Mouse (Mus musculus): ENCODE measurements at regions not wholly inside any gene's neighbourhood (a gene's known extent, or its start where the extent isn't known, plus 50 kb on each side); places are given as distances from the start of the nearest gene placed in this dataset.

DNA sequence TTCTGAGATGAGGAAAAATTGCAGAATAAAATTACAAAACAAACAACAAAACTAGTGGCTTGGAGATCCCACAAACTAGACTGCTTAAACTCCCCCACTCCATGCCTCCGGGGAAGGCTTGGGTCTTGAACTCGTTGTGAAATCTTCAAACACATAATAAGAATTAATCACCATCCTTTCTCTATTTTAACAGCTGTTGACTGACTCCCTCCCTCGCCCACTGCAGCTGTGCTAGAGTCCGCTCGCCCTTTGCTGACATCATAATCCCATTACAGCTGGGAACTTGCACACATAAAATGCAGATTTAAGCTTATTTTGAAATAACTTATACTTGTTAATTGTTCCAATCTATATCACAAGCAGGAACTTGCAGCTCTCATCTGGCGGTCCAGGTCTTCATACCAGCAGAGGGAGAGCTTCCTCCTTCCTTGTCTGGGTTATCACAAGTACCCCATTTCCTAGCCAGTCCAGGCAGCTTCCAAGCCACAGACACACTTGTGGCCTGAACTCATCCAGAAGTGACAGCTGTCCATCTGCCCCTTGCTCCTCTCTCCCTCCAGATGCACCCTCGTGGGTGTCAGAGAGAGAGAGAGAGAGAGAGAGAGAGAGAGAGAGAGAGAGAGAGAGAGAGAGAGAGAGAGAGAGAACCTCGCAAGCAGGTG, 332.9 kb upstream of the Mki67 start:
- no peak for DNase-seq (ENCODE audit: low spot score)

DNA sequence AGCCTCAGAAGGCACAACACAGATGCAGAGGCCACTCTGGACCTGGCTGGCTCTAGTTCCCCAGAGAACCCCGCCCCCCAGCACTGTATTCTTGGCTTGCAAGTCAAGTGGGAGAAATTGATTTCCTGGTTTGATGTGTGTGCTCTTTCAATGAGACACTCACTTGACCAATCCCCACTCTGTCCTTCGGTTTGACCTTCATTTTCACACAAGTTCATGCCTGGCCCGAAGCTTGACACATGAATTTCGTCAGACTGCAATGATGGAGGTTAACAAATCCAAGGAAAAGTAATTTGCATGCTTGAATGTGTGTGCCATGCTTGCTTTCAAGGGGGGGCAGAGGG, 333.4 kb upstream of the Mki67 start:
- DNase-seq (ENCODE audit: low spot score) = no peak

DNA sequence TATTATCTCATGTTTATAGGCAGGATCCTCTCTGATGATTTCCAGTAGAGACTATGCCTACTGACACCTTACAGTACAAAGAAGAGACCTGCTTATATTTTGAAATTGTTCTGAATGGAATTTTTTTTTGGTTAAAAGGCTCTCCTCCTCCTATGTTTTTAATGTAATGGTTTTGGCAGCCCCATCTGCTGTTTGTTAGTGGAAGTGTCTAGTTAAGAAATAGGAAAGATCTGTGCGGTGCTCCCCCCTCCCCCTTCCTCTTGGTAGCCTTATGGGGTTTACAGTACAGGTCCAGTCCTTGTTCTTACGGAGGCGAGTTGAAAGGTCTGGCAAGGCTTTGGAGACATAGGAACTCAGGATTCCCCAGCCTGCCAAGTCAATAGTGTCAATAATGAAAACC, 334.0 kb upstream of the Mki67 start:
- DNase-seq (ENCODE audit: low spot score) = peak; percentile 14

DNA sequence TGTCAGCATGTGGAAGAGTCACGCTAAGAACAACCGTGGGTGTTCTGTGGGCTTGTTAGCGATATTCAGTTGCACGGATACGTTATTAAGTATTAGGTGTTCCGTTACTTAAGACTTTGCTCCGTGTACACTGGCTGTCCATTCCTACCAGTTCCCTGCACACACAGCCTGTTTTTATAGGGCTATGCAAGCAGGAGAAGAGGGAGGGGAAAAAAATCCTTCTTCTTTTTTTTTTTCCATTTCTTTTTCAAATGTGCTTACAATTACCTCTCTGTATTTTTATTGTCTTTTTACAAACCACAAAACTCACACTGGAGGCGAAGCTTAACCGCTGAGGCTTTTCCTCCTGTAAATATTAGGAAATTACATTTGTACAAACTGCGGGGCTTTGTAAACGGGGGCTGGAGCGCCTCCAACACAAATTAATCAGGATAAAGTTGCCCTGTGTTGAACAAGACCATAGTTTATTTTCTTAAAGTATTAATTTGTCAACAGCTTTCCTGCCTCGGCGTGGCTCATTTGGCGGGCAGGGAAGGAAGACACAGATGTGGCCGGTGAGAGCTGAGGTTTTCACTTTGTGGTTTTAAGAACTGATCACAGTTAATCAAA, 340.8 kb upstream of the Mki67 start:
- DNase-seq (ENCODE audit: low spot score) = no peak

DNA sequence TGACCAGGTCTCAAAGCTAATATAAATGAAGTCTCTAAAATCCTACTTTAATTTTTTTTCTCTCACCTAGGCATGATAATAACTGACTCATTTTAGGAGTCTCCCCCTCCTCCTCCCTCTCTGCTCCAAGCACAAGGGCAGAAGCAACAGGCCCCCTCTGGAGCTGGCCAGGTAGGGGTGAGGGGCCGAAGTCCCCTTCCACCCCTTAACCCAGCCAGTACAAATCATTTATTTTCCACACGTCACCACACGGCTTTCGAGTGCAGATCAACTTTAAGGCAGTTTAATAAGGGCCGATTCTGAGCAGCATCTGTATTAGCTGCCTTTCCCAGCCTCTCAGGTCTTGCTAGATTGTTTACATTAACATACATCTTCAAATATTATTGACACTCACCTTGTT, 342.2 kb upstream of the Mki67 start:
- DNase-seq (ENCODE audit: low spot score) = no peak

DNA sequence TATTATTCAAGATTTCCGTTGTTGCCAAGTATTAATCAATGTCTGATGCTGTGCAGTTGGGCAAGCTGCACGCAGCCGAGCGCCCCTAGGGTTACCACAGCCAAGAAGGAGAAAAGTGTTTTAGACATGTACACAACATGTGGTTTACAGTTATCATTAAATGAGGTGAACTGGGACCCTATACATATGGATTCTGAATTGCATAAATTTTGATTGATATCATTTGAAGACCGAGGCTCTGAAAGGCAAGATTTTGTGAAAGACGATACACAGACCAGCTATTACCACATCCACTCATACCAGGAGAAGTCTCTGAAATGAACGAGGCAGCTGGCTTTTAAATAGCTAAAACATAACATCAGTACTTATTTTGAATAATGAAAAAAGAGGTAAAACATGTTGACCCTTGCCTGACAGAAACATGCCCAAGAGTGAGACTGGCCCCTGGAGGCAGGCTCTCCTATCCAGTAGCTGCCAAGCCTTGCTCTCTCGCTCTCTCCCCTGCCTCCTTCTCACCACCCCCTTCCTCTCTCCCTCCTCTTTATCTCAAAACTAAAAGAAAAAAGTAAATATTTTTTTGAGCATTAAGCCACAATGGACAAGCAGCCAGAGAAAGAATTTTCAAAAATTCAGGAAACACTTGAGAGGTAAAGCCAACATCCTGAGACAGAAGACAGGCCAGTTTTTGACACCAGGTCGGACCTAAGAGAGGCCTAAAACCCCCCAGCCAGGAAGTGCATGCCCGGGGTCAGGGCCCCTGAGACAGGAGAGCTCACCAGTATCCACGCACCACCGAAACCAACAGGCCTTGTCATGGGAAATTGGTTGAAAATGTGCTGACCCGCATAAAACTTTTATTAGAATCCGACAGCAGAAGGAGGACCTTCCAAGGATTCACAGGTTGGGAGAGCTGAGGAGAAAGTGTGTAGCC, 342.9 kb upstream of the Mki67 start:
- no peak for DNase-seq (ENCODE audit: low spot score)

DNA sequence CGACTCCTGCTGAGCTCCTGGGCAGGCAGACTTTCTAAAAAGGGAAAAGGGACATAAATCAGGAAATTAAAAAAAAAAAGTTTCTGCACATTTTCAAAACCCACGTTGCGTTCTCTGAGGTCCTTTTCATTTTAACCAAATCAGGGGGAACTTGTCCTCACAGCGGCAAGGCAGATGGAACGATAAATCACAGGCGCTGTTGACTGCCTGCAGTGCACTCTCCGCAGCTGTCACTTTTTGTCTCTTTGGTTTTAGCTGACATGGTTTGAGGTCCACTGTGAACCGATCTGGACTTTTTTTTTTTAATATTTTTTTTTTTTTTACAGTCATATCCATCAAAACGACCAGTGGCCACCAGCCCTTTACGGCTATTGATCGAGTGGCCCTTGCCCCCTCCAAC, 343.7 kb upstream of the Mki67 start:
- DNase-seq (ENCODE audit: low spot score) = no peak

DNA sequence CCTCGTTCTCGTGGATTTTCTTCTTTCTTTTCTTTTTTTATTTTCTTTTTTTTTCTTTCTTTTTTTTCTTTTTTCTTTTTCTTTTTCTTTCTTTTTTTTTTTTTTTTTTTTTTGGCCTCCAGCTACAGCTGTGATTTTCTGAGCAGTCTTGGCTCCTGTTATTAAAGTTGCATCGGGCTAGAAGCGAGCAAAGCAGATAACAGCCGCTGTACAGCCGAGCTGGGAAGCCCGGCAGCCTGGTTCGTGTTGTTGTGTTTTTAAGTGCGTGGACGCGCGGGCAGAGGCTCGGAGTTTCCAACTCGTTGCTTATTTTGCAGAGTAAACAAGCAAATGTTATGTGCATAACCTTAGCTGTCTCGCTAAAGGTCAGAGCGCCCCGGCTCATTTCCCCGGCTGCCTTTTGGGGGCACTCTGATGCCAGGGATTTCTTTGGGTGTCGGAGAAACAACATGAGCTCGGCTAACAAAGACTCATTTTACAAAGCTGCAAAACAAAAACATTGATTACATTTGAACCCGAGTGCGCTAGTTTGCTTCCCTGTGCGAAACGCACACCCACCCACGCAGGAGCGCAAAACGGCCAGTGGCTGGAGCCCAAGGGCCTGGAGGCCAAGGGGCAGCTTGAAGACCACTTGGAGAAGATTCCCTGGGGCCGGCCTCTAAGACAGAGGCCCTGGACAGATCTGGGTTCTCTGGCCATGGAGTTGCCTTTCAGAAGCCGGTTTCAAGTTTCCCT, 344.3 kb upstream of the Mki67 start:
- DNase-seq (ENCODE audit: low spot score) = peak; percentile 67

DNA sequence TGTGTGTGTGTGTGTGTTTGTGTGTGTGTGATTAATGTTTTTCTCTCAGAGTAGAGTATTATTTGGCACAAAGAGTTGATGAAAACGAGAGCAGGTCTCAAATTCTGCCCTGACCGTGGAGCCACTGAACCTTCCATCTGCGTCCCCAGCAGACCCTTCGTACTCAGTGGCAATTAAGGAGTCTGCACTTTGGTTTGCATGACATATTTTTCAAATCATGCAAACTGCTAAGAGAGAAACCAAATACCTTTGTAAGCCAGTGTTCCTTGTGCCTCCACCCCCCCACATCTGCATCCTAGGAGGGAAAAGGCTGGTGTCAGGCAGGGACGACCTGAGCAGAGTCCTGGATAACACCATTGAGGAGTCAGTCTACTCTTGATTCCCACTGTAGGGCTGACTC, 346.5 kb upstream of the Mki67 start:
- no peak for DNase-seq (ENCODE audit: low spot score)

DNA sequence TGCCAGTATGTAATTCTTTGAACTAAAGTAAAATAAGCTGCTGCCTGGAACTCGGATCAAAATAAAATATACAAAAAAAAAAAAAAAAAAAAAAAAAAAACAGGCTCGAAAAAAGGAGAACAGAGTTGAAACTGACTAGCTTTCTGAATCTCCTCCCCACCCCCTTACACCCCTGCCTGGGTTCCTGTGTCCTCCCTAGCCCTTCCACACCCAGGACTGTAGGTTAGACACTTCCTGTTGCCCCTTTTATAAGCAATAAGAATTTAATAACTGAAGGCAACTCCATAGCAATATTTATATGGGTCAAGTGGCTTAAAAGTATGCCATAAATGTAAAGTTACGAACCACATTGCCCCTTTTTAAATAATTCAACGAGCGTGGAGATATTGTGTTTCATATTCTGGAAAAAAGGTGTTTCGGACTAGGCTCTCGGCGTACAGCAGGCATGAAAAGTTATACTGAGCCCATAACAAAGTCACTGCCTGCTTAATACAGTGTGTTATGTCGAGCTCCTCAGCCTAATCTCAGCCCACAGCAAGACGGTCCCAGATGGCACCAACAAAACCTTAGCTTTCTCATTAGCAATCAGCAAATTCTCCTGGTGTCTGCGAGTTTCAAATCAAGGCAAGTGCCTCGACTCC, 349.0 kb upstream of the Mki67 start:
- no peak for DNase-seq (ENCODE audit: low spot score)

DNA sequence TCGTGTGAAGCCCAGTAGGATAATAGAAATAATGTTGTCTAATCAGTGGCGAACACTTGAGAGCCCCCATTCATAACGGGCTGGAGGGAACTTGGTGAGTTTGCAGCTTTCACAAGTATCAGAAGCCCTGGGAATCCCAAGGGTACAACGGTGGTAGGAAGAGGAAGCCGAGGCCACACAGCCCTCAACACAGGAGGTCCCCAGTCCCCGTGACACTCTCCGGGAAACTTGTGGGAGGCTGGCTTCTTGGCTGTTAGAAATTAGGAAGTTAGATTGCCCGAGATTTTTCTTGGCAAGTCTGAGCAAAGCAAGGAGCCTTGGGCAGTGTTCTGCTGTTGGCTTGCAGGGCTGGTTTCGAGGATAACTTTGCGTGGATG, 349.5 kb upstream of the Mki67 start:
- no peak for DNase-seq (ENCODE audit: low spot score)

DNA sequence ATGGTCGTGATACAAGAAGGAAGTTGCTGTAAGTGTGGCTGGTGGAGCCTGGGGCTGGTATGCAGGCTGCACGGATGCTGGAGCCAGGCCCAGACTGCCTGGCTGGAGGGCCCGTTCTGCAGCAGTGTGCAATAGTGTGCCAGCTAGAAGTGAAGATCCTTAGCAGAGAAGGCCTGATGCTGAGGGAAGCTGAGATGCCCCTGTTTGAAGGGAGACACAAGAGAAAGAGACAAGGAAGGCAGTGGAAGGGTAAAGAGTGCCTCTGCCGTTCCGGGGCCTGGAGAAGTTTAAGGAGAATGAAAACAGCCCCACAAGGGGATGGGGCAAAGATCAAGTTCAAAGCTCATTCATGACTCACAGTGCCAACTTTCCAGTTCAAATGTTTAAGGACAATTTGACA, 354.7 kb upstream of the Mki67 start:
- peak; percentile 18 for DNase-seq (ENCODE audit: low spot score)

DNA sequence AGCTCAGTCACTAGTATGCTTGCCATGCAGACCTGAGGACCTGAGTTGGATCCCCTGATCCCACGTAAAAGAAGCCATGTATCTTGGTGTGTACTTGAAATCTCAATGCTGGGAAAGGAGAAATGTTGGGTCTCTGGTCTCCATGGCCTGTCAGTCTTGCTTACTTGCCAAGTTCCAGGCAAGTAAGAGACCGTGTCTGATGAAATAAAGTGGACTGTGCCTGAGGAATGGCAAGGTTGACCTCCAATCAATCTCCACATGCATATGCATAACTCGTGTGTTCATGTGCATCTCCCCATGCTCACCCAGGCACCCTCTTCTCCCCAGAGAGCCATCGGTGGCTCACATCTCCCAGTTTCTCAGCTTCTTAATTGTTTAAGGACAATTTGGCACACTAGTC, 355.2 kb upstream of the Mki67 start:
- DNase-seq (ENCODE audit: low spot score) = no peak

DNA sequence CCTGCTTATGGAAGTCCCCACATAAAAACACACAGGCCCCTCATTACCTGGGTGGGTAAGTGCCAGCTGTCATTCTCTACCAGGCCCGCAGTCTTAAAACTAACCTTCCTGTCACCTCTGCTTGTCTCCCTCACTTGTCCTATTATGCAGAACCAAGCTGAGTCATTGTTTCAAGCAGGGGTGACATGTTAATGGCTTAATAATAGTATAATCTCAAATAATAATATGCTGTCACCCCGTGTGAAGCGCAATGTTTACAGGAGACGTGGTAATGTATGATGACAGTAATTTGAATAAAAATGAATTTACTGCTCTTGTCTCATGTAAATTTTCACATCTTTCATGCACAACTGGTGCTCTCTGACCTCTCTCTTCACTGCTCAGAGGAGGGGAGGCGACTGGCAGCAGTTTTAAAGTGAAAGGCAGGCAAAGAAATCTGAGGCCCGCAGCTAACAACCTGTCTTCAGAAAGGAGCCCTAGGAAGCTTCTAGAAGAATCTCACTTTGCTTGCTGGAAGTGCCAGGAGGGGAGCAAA, 357.2 kb upstream of the Mki67 start:
- DNase-seq (ENCODE audit: low spot score) = no peak

DNA sequence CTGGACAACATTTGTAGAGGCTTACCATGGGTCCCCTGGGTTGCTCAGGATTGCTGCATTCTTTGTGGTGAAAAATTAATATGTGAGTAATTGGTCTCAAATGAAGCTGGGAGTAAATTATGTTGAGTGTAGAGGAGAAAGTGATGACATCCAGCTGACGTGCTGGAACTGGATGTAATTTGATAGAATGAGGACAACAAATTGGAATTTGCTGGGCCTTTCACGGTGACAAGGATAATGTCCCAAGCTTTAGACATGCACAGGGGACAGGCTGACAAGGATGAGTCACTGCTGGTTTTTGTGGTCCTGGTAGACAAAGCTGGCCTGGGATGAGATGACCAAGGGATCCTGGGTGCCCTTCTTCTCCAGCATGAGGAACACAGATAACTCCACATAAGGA, 357.9 kb upstream of the Mki67 start:
- no peak for DNase-seq (ENCODE audit: low spot score)

DNA sequence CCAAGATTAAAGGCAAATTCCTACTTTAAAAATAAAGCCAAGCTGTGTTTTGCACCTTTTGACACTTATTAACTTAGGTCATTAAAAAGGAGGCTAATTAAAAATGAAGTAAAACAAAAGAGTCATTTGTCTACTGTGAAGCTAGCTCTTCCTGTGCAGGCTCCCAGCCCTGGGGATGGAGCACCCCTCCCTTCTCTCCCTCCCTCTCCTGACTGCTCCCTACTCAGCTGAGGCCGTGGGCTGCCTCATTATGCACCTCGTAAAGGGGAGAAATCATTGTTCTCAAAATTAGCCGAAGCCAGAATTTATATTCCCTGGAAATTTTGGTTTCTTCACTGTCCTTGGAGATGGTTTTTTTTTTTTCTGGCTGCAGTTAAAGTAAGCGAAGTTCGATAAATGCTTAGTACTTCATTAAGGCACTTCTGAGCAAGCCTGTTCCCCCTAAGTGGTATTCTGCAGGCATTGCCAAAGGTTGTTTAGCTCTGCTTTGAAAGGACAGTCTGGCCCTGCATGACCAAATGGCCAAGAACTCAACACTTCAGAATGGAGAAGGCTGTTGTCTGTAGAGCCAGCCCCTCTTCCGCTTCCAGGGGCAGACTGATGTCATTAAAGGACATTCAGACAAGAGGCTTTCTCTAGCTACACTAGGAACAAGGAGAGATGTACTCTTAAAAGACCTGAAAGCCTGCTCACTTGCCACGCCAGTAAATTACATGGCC, 365.5 kb upstream of the Mki67 start:
- no peak for DNase-seq (ENCODE audit: low spot score)

DNA sequence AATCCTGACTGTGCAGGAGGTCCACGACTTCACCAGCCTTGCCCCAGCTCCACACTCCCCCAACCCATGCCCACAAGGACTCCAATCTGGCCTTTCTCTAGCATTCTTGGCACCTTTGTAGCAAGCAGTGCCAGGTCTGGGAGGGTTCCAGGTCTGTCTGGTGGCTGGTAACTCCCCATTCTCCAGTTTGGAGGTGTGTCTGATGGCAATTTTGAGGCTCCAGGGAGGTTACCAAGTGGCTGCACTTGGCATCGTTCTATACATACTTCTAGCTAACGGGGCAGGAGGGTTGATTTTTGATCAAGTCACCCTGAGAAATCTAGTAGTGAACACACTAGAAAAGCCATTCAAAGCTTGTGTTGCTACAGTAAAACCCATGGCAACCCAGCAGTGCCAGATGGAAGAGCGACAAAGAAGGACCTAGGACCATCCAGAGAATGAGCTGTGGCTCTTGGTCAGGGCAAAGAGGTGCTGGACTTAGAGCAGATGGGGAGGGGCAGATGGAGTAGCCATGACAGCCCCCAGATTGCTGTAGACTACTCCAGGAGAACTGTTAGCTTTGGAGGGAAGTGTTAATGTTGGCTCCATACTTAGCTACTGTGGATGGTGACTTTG, 366.2 kb upstream of the Mki67 start:
- DNase-seq (ENCODE audit: low spot score) = peak; percentile 36

DNA sequence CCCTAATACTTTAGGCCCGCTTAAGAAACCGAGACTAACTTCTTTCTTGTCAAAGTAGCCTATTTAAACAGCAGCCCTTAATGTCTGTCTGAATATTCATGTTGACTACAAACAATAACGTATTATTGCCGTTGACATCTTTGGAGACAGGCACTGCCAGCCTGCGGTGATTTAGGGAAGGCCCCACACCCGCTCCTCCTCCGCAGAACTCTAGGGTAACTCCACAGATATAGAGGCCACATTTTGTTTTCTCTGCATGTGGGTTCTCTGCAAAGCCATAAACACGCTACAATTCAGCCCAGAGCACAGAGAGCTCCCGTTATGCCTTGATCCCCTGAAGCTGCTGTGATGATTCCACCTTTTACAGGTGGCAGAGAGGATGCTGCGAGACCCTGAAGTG, 366.8 kb upstream of the Mki67 start:
- DNase-seq (ENCODE audit: low spot score) = peak; percentile 12

DNA sequence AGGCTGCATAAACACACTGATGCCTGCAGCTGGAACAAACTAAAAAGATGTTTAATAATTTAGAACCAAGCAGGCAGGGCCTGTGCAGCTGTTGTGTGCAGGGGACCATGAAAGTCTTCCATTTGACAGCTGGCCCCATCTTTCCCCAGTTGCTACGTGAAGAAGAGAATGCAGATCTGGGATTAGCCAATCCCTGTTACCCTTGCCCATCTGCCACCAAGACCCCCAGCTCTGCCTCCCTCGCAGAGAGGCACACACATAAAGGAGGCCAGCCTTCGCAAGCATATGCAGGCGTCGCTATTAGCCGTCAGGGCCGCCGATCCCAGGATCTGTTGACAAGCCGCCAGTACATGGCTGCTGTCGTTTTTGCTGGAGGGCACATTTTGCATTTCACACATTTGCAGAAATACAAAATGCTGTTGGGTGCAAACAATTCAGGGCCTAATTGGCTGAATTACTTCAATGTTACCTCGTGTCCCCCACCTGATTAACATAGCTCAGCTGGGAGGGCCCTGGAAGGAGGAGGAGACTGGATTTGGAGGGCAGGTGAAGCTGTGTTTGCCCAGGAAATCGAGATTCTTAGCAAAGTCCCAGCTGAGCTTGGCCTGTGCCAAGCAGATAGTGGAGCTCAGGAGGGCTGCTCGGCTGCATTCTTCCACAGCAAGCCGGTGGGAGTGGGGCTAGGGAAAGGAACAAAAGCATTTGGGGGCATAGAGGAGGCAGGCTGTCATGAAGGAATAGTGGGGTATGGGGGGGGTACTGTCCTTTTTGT, 367.6 kb upstream of the Mki67 start:
- no peak for DNase-seq (ENCODE audit: low spot score)

DNA sequence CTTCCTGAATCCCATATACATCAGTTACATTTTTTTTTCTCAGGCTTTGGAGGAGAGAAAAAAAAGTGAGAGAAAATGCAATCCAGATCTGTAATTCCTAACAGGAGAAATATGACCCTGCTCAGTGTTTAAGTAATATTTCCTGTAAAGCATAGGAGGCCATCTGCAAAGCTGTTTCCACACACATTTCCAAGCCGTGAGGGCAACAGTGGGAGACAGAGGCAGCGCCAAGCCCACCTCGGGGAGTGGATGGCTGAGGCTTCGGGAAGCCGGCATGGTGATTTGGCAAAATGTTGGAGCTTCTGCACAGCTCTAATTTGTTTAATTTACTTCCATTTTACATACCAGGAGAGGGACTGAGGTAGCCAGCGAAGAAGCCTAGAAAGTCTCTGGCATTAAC, 372.6 kb upstream of the Mki67 start:
- no peak for DNase-seq (ENCODE audit: low spot score)

All from layer of hippocampus, adult 11-12 months (tissue).